Comparison of ENCODE assay signal across 8 mouse cellular contexts in the genomic region with DNA sequence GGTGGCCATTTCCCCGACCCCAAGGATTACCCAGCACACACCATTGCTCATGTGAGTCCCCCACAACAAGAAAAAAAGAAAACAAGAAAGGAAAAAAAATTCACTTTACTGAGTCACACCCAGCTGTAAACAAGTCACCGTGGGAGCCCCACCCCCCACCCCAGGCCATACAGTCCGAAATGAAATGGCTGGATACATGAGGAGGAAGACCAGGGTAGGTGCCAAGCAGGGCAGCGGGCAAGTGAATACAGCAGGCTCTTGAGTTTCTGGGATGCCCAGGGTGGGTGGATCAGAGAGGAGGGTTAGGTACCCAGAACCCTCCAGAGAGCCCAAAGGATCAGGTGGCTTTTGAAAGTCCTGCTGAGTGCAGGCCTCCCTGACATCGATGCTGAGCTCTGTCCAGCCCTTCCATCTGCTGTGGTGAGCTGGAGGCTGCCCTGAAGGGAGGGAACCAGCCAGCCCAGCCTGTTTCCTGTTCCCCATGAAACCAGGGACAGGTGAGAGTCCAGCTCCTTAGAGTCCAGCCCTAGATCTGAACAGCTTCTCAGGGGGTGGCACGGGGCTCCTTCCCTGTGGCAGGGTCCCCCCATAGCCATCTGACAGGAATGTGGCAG. TPM values are rescaled to one million over a fixed set of nuclear protein-coding genes. Genes with fewer than 3 reads are reported as not detected.
DNase-seq lines count a peak whose midpoint lies in the region; ATAC-seq and TF ChIP-seq lines count a peak whose summit lies in the region.

No protein-coding gene starts in this region.

- intact Hi-C loops in gastrocnemius, postnatal 14 days (cut with DNase I; ENCODE audit: low total_unique reads), result no loop called here

- no peak for ATAC-seq in midbrain, embryonic 11.5 days (ENCODE audit: low FRiP score)
- ATAC-seq in midbrain, postnatal 0 days (ENCODE audit: low FRiP score), result no peak
- peak; percentile 21 for ATAC-seq in intestine, embryonic 14.5 days (replicated peaks; ENCODE audit: low FRiP score, low TSS enrichment, low read depth)
- no peak for ATAC-seq in stomach, embryonic 15.5 days (ENCODE audit: insufficient read depth, low FRiP score, low read depth)

- peaks cover 34% of the 10 kb centered on the region for H3K4me1 ChIP-seq in midbrain, embryonic 11.5 days (ENCODE audit: control insufficient read depth, insufficient read depth, low read length)
- no peaks in the 10 kb centered on the region; the same call in 1 of the 2 replicates for H3K4me1 ChIP-seq in midbrain, postnatal 0 days (ENCODE audit: insufficient read depth, low read length)
- peaks cover 25% of the 10 kb centered on the region for H3K4me1 ChIP-seq in intestine, embryonic 14.5 days (replicated peaks; ENCODE audit: control insufficient read depth, insufficient read depth, low read length)
- peaks cover 37% of the 10 kb centered on the region for H3K4me1 ChIP-seq in stomach, embryonic 15.5 days

- H3K9me3 ChIP-seq in midbrain, embryonic 11.5 days (ENCODE audit: control insufficient read depth, low read length), result no peaks in the 10 kb centered on the region
- H3K9me3 ChIP-seq in midbrain, postnatal 0 days (ENCODE audit: low read length), result no peaks in the 10 kb centered on the region
- no peaks in the 10 kb centered on the region for H3K9me3 ChIP-seq in intestine, embryonic 14.5 days (ENCODE audit: control insufficient read depth, low read length)
- no peaks in the 10 kb centered on the region for H3K9me3 ChIP-seq in stomach, embryonic 15.5 days

- peak overlapping the region; percentile 99 for H3K9ac ChIP-seq in midbrain, embryonic 11.5 days (ENCODE audit: low read length)
- H3K9ac ChIP-seq in midbrain, postnatal 0 days (replicated peaks; ENCODE audit: low read length, poor library complexity, severe bottlenecking), result no peak overlapping the region
- H3K9ac ChIP-seq in intestine, embryonic 14.5 days (ENCODE audit: low read length), result 0 out of 2 replicates have a peak overlapping the region, but pooled peaks have one; percentile 99
- H3K9ac ChIP-seq in stomach, embryonic 15.5 days, result no peak overlapping the region

- peaks cover 6% of the 10 kb centered on the region; the same call in 1 of the 2 replicates for H3K36me3 ChIP-seq in midbrain, embryonic 11.5 days (ENCODE audit: control insufficient read depth, insufficient read depth, low read length)
- peaks cover 24% of the 10 kb centered on the region for H3K36me3 ChIP-seq in midbrain, postnatal 0 days (ENCODE audit: insufficient read depth, low read length)
- H3K36me3 ChIP-seq in intestine, embryonic 14.5 days (ENCODE audit: control insufficient read depth, insufficient read depth, low read length), result peaks cover 44% of the 10 kb centered on the region
- peaks cover 22% of the 10 kb centered on the region for H3K36me3 ChIP-seq in stomach, embryonic 15.5 days

- TF ChIP-seq CTCF in midbrain, postnatal 0 days (IDR thresholded peaks at IDR 0.05), result no peak

- H3K27me3 ChIP-seq in midbrain, embryonic 11.5 days (ENCODE audit: control insufficient read depth, insufficient read depth, low read length), result no peaks in the 10 kb centered on the region
- H3K27me3 ChIP-seq in midbrain, postnatal 0 days (ENCODE audit: insufficient read depth, low read length), result 0 out of 2 replicates have a peak, but pooled peaks cover 3% of the 10 kb centered on the region
- H3K27me3 ChIP-seq in intestine, embryonic 14.5 days (replicated peaks; ENCODE audit: control insufficient read depth, insufficient read depth, low read length), result no peaks in the 10 kb centered on the region
- H3K27me3 ChIP-seq in stomach, embryonic 15.5 days (replicated peaks), result no peaks in the 10 kb centered on the region

- H3K27ac ChIP-seq in midbrain, embryonic 11.5 days (ENCODE audit: low read depth, low read length), result peak overlapping the region; percentile 98
- no peak overlapping the region for H3K27ac ChIP-seq in midbrain, postnatal 0 days (ENCODE audit: low read depth, low read length)
- peak overlapping the region; percentile 98 for H3K27ac ChIP-seq in intestine, embryonic 14.5 days (ENCODE audit: low read depth)
- H3K27ac ChIP-seq in stomach, embryonic 15.5 days, result peak overlapping the region; percentile 88; the same call in 1 of the 2 replicates

- no peak overlapping the region for H3K4me3 ChIP-seq in midbrain, embryonic 11.5 days (ENCODE audit: low read depth, low read length)
- H3K4me3 ChIP-seq in midbrain, postnatal 0 days (ENCODE audit: low read depth, low read length), result no peak overlapping the region
- H3K4me3 ChIP-seq in intestine, embryonic 14.5 days (ENCODE audit: low read depth, low read length), result no peak overlapping the region; the same call in 1 of the 2 replicates
- peak overlapping the region; percentile 64; the same call in 1 of the 2 replicates for H3K4me3 ChIP-seq in stomach, embryonic 15.5 days (replicated peaks)

- peak overlapping the region; percentile 94 for H3K4me2 ChIP-seq in midbrain, embryonic 11.5 days
- H3K4me2 ChIP-seq in midbrain, postnatal 0 days (ENCODE audit: low read depth, low read length, poor library complexity, severe bottlenecking), result no peak overlapping the region
- peak overlapping the region; percentile 76 for H3K4me2 ChIP-seq in intestine, embryonic 14.5 days (ENCODE audit: low read length)
- peak overlapping the region; percentile 66 for H3K4me2 ChIP-seq in stomach, embryonic 15.5 days

- 13% methylated on average over 6 of the region's 6 CpGs for WGBS in midbrain, embryonic 11.5 days
- 22% methylated on average over 6 of the region's 6 CpGs for WGBS in midbrain, postnatal 0 days
- WGBS in intestine, embryonic 14.5 days, result 11% methylated on average over 6 of the region's 6 CpGs
- WGBS in stomach, embryonic 15.5 days, result 23% methylated on average over 6 of the region's 6 CpGs

- DNase-seq in midbrain, embryonic 11.5 days (ENCODE audit: low spot score, missing footprints), result peak; percentile 85
- no peak for DNase-seq in midbrain, postnatal 0 days (ENCODE audit: low spot score)
- DNase-seq in embryo, embryonic 10.5 days (ENCODE audit: low spot score), result peak; percentile 60
- no peak for DNase-seq in intestine, embryonic 14.5 days (ENCODE audit: low spot score)
- DNase-seq in gastrocnemius, postnatal 14 days, result no peak
- DNase-seq in urinary bladder, postnatal 36 days (ENCODE audit: low spot score in 2 of 2), result no peak
- DNase-seq in natural killer cell, adult 2 months (ENCODE audit: low spot score in 2 of 2), result no peak

RNA-seq across cellular contexts. Expression of a gene that starts 0.7 kb away (rescaled TPM):
- polyA plus RNA-seq in midbrain, embryonic 11.5 days (2014; fragmentation: Nextera tagmentation; extraction: Ambion mirVana), result 926 and 968 TPM in 2 replicates
- total RNA-seq in midbrain, postnatal 0 days (2014; rRNA removed), result 39.0 and 40.8 TPM in 2 replicates
- 71.0 and 71.4 TPM in 2 replicates for polyA plus RNA-seq in midbrain, postnatal 0 days (2015; fragmentation: Nextera tagmentation; extraction: Ambion mirVana)
- polyA plus RNA-seq in intestine, embryonic 14.5 days (2014; fragmentation: Nextera tagmentation; extraction: Ambion mirVana), result 973 and 1,126 TPM in 2 replicates
- polyA plus RNA-seq in stomach, embryonic 15.5 days (2015; fragmentation: Nextera tagmentation; extraction: Ambion mirVana), result 587 and 735 TPM in 2 replicates
- total RNA-seq in gastrocnemius, postnatal 14 days (2021), result 10 to 100 TPM; 12.1 to 20.7 TPM

RNA-seq across cellular contexts. Expression of a gene that starts 5.8 kb away (rescaled TPM):
- 0.26 and 0.37 TPM in 2 replicates for polyA plus RNA-seq in midbrain, embryonic 11.5 days (2014; fragmentation: Nextera tagmentation; extraction: Ambion mirVana)
- total RNA-seq in midbrain, postnatal 0 days (2014; rRNA removed), result 1.8 and 4.0 TPM in 2 replicates
- 0.25 and 0.34 TPM in 2 replicates for polyA plus RNA-seq in midbrain, postnatal 0 days (2015; fragmentation: Nextera tagmentation; extraction: Ambion mirVana)
- 0.16 TPM in 1 of 2 replicates, not detected in the other for polyA plus RNA-seq in intestine, embryonic 14.5 days (2014; fragmentation: Nextera tagmentation; extraction: Ambion mirVana)
- polyA plus RNA-seq in stomach, embryonic 15.5 days (2015; fragmentation: Nextera tagmentation; extraction: Ambion mirVana), result 0.21 and 0.27 TPM in 2 replicates
- not detected for total RNA-seq in gastrocnemius, postnatal 14 days (2021)

RNA-seq across cellular contexts. Expression of a gene that starts 12.7 kb away (rescaled TPM):
- polyA plus RNA-seq in midbrain, embryonic 11.5 days (2014; fragmentation: Nextera tagmentation; extraction: Ambion mirVana), result 0.25 TPM in 1 of 2 replicates, not detected in the other
- 0.11 TPM in 1 of 2 replicates, not detected in the other for total RNA-seq in midbrain, postnatal 0 days (2014; rRNA removed)
- polyA plus RNA-seq in midbrain, postnatal 0 days (2015; fragmentation: Nextera tagmentation; extraction: Ambion mirVana), result 0.14 TPM in 1 of 2 replicates, not detected in the other
- polyA plus RNA-seq in intestine, embryonic 14.5 days (2014; fragmentation: Nextera tagmentation; extraction: Ambion mirVana), result 0.74 and 0.88 TPM in 2 replicates
- polyA plus RNA-seq in stomach, embryonic 15.5 days (2015; fragmentation: Nextera tagmentation; extraction: Ambion mirVana), result 0.66 and 0.71 TPM in 2 replicates
- not detected for total RNA-seq in gastrocnemius, postnatal 14 days (2021)

RNA-seq across cellular contexts. Expression of a gene that starts 42.8 kb away (rescaled TPM):
- 19.2 and 23.7 TPM in 2 replicates for polyA plus RNA-seq in midbrain, embryonic 11.5 days (2014; fragmentation: Nextera tagmentation; extraction: Ambion mirVana)
- total RNA-seq in midbrain, postnatal 0 days (2014; rRNA removed), result 99.8 and 144 TPM in 2 replicates
- 35.1 and 36.6 TPM in 2 replicates for polyA plus RNA-seq in midbrain, postnatal 0 days (2015; fragmentation: Nextera tagmentation; extraction: Ambion mirVana)
- polyA plus RNA-seq in intestine, embryonic 14.5 days (2014; fragmentation: Nextera tagmentation; extraction: Ambion mirVana), result 71.9 and 75.6 TPM in 2 replicates
- 50.9 and 51.1 TPM in 2 replicates for polyA plus RNA-seq in stomach, embryonic 15.5 days (2015; fragmentation: Nextera tagmentation; extraction: Ambion mirVana)
- total RNA-seq in gastrocnemius, postnatal 14 days (2021), result 10 to 100 TPM; 38.6 to 42.4 TPM

Comparison
In these comparisons a context has a peak if more than half of its experiments do, and no peak if none do; other contexts are left out.
1. DNase-seq: peak in midbrain, embryonic 11.5 days (single experiment) and embryo, embryonic 10.5 days (single experiment); none in midbrain, postnatal 0 days (single experiment), intestine, embryonic 14.5 days (single experiment), gastrocnemius, postnatal 14 days (single experiment), urinary bladder, postnatal 36 days (0 of 2) and natural killer cell, adult 2 months (0 of 2).
2. H3K9ac ChIP-seq: peak in midbrain, embryonic 11.5 days (single experiment) and intestine, embryonic 14.5 days (single experiment); none in midbrain, postnatal 0 days (single experiment) and stomach, embryonic 15.5 days (single experiment).